Mouse (Mus musculus): ENCODE results near the gene Zkscan1. TPM values are rescaled to one million over a fixed set of nuclear protein-coding genes. Genes with fewer than 3 reads are reported as not detected.

The Zkscan1 gene
- polyA plus RNA-seq, 1 experiment = 16.8 TPM

DNA sequence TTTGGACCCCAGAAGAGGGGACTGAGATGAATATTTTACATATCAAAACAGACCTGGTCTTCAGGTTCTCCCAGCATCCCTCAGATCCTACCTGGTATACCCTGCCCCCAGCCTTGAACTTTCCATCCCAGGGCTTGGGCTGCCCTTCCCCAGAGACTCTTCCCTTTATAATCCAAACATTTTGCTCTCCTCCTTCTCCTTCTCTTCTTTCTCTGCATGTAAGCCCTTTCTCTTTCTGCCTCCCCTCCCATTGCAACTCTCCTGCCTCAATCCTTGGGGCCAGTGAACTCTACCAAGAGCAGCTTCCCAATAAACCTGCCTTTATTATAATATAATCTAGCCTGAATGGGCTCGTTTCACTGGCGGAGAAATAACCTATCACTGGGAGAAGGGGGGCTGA, 948 bp upstream of the Zkscan1 start:
- WGBS = 93% methylated on average over 2 of the region's 2 CpGs
- DNase-seq = no peak
- no peak for TF ChIP-seq CTCF (IDR thresholded peaks at IDR 0.05; ENCODE audit: borderline replicate concordance, insufficient read depth, low read depth, low read length)
- TF ChIP-seq POLR2A (IDR thresholded peaks at IDR 0.05; ENCODE audit: borderline replicate concordance, insufficient read depth, low read length) = no peak
- Histone ChIP-seq H3K27me3 (ENCODE audit: control insufficient read depth, insufficient read depth, low read length) (no peaks in the 10 kb centered on the region), H3K27ac (ENCODE audit: insufficient read depth, low read length) (no peak overlapping the region), H3K4me3 (replicated peaks; ENCODE audit: insufficient read depth, low read depth, low read length) (no peak overlapping the region), H3K4me1 (ENCODE audit: control insufficient read depth, insufficient read depth, low read length) (peaks cover 5% of the 10 kb centered on the region)

GRCm38 (mm10) chr5:138084507-138084906, 377 bp upstream of the Zkscan1 start:
- no peak for TF ChIP-seq CTCF (IDR thresholded peaks at IDR 0.05; ENCODE audit: borderline replicate concordance, insufficient read depth, low read depth, low read length)
- TF ChIP-seq POLR2A (IDR thresholded peaks at IDR 0.05; ENCODE audit: borderline replicate concordance, insufficient read depth, low read length) = no peak
- DNase-seq = peak; percentile 9 to 15
- peaks cover 5% of the 10 kb centered on the region for H3K4me1 ChIP-seq (ENCODE audit: control insufficient read depth, insufficient read depth, low read length)
- 82% methylated on average over 2 of the region's 2 CpGs for WGBS
- peak overlapping the region; percentile 93 for H3K4me3 ChIP-seq (replicated peaks; ENCODE audit: insufficient read depth, low read depth, low read length)
- peak overlapping the region; percentile 16; the same call in 1 of the 2 replicates for H3K27ac ChIP-seq (ENCODE audit: insufficient read depth, low read length)
- H3K27me3 ChIP-seq (ENCODE audit: control insufficient read depth, insufficient read depth, low read length) = no peaks in the 10 kb centered on the region

- DNase-seq = peak in 1 of 2 experiments; percentile 22
- Histone ChIP-seq H3K27me3 (ENCODE audit: control insufficient read depth, insufficient read depth, low read length) (no peaks in the 10 kb centered on the region), H3K4me1 (ENCODE audit: control insufficient read depth, insufficient read depth, low read length) (peaks cover 5% of the 10 kb centered on the region), H3K4me3 (replicated peaks; ENCODE audit: insufficient read depth, low read depth, low read length) (peak overlapping the region; percentile 93), H3K27ac (ENCODE audit: insufficient read depth, low read length) (peak overlapping the region; percentile 85; the same call in 1 of the 2 replicates)
- no peak for TF ChIP-seq CTCF (IDR thresholded peaks at IDR 0.05; ENCODE audit: borderline replicate concordance, insufficient read depth, low read depth, low read length)
- no peak for TF ChIP-seq POLR2A (IDR thresholded peaks at IDR 0.05; ENCODE audit: borderline replicate concordance, insufficient read depth, low read length)
- under 1% methylated on average over 18 of the region's 18 CpGs for WGBS
These were observed 582 bp downstream of the Zkscan1 start for GRCm38 (mm10) chr5:138085421-138085911.

GRCm38 (mm10) chr5:138086842-138087241, 2.0 kb downstream of the Zkscan1 start:
- Histone ChIP-seq H3K4me3 (replicated peaks; ENCODE audit: insufficient read depth, low read depth, low read length) (no peak overlapping the region), H3K27ac (ENCODE audit: insufficient read depth, low read length) (no peak overlapping the region), H3K4me1 (ENCODE audit: control insufficient read depth, insufficient read depth, low read length) (peaks cover 5% of the 10 kb centered on the region), H3K27me3 (ENCODE audit: control insufficient read depth, insufficient read depth, low read length) (no peaks in the 10 kb centered on the region)
- no peak for DNase-seq
- TF ChIP-seq POLR2A (IDR thresholded peaks at IDR 0.05; ENCODE audit: borderline replicate concordance, insufficient read depth, low read length) = no peak
- TF ChIP-seq CTCF (IDR thresholded peaks at IDR 0.05; ENCODE audit: borderline replicate concordance, insufficient read depth, low read depth, low read length) = no peak
- WGBS = 53% methylated on average over 3 of the region's 3 CpGs

- 56% methylated on average over 3 of the region's 3 CpGs for whole genome bisulfite sequencing
- Histone ChIP-seq H3K27me3 (ENCODE audit: control insufficient read depth, insufficient read depth, low read length) (no peaks in the 10 kb centered on the region), H3K4me3 (replicated peaks; ENCODE audit: insufficient read depth, low read depth, low read length) (no peak overlapping the region), H3K4me1 (ENCODE audit: control insufficient read depth, insufficient read depth, low read length) (peaks cover 5% of the 10 kb centered on the region), H3K27ac (ENCODE audit: insufficient read depth, low read length) (no peak overlapping the region)
- DNase-seq = no peak
- no peak for TF ChIP-seq POLR2A (IDR thresholded peaks at IDR 0.05; ENCODE audit: borderline replicate concordance, insufficient read depth, low read length)
- TF ChIP-seq CTCF (IDR thresholded peaks at IDR 0.05; ENCODE audit: borderline replicate concordance, insufficient read depth, low read depth, low read length) = no peak
These were observed 3.5 kb downstream of the Zkscan1 start for GRCm38 (mm10) chr5:138088366-138088765.

GRCm38 (mm10) chr5:138089108-138089551, 4.2 kb downstream of the Zkscan1 start:
- no peak overlapping the region for H3K27ac ChIP-seq (ENCODE audit: insufficient read depth, low read length)
- 86% methylated on average over 6 of the region's 6 CpGs for WGBS
- H3K4me1 ChIP-seq (ENCODE audit: control insufficient read depth, insufficient read depth, low read length) = peaks cover 5% of the 10 kb centered on the region
- no peak for TF ChIP-seq CTCF (IDR thresholded peaks at IDR 0.05; ENCODE audit: borderline replicate concordance, insufficient read depth, low read depth, low read length)
- TF ChIP-seq POLR2A (IDR thresholded peaks at IDR 0.05; ENCODE audit: borderline replicate concordance, insufficient read depth, low read length) = no peak
- no peak overlapping the region for H3K4me3 ChIP-seq (replicated peaks; ENCODE audit: insufficient read depth, low read depth, low read length)
- no peaks in the 10 kb centered on the region for H3K27me3 ChIP-seq (ENCODE audit: control insufficient read depth, insufficient read depth, low read length)
- no peak for DNase-seq

DNA sequence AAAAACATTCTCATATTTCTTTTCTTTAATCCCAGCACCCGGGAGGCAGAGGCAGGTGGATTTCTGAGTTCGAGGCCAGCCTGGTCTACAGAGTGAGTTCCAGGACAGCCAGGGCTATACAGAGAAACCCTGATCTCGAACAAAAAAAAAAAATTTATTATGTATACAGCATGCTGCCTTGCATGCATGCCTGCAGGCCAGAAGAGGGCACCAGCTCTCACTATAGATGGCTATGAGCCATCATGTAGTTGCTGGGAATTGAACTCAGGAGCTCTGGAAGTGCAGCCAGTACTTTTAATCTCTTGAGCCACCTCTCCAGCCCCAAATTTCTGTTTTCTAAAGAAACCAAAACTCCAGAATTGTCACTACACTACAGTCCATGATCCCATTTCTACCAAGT, 5.4 kb downstream of the Zkscan1 start:
- no peak for DNase-seq
- Histone ChIP-seq H3K27ac (ENCODE audit: insufficient read depth, low read length) (no peak overlapping the region), H3K4me1 (ENCODE audit: control insufficient read depth, insufficient read depth, low read length) (peaks cover 3% of the 10 kb centered on the region), H3K4me3 (replicated peaks; ENCODE audit: insufficient read depth, low read depth, low read length) (no peak overlapping the region), H3K27me3 (ENCODE audit: control insufficient read depth, insufficient read depth, low read length) (no peaks in the 10 kb centered on the region)
- WGBS = 70% methylated on average over 3 of the region's 3 CpGs
- TF ChIP-seq POLR2A (IDR thresholded peaks at IDR 0.05; ENCODE audit: borderline replicate concordance, insufficient read depth, low read length) = no peak
- peak; percentile 27; the same call in 1 of the 2 replicates for TF ChIP-seq CTCF (IDR thresholded peaks at IDR 0.05; ENCODE audit: borderline replicate concordance, insufficient read depth, low read depth, low read length)

- Histone ChIP-seq H3K4me3 (replicated peaks; ENCODE audit: insufficient read depth, low read depth, low read length) (no peak overlapping the region), H3K4me1 (ENCODE audit: control insufficient read depth, insufficient read depth, low read length) (peaks cover 3% of the 10 kb centered on the region), H3K27me3 (ENCODE audit: control insufficient read depth, insufficient read depth, low read length) (no peaks in the 10 kb centered on the region), H3K27ac (ENCODE audit: insufficient read depth, low read length) (no peak overlapping the region)
- DNase-seq = no peak
- WGBS = 89% methylated on average over 5 of the region's 5 CpGs
- TF ChIP-seq CTCF (IDR thresholded peaks at IDR 0.05; ENCODE audit: borderline replicate concordance, insufficient read depth, low read depth, low read length) (no peak), POLR2A (IDR thresholded peaks at IDR 0.05; ENCODE audit: borderline replicate concordance, insufficient read depth, low read length) (no peak)
These were observed 5.9 kb downstream of the Zkscan1 start for GRCm38 (mm10) chr5:138090737-138091136.
